In genomic region chr4:46526798-46527557, GRCm38 (mm10) we compare ENCODE assay signal across 8 mouse cellular contexts. TPM values are rescaled to one million over a fixed set of nuclear protein-coding genes. Genes with fewer than 3 reads are reported as not detected.
DNase-seq lines count a peak whose midpoint lies in the region; ATAC-seq and TF ChIP-seq lines count a peak whose summit lies in the region.

No protein-coding gene starts in this region.

- TF ChIP-seq CTCF in brain, embryonic 14.5 days (IDR thresholded peaks at IDR 0.05; ENCODE audit: borderline replicate concordance, extremely low read depth, insufficient read depth, insufficient read length) = peak; percentile 38; the same call in 1 of the 2 replicates

- H3K4me1 ChIP-seq in kidney, embryonic 14.5 days (ENCODE audit: control insufficient read depth, insufficient read depth, low read length) = no peaks in the 10 kb centered on the region
- 0 out of 2 replicates have a peak, but pooled peaks cover 4% of the 10 kb centered on the region for H3K4me1 ChIP-seq in hindbrain, embryonic 12.5 days
- peaks cover 8% of the 10 kb centered on the region for H3K4me1 ChIP-seq in midbrain, embryonic 10.5 days

- intact Hi-C loops in left cerebral cortex, postnatal 10 days (cut with DNase I) = no loop called here

- no peaks in the 10 kb centered on the region for H3K27me3 ChIP-seq in kidney, embryonic 14.5 days (ENCODE audit: control insufficient read depth, insufficient read depth, low read length)
- H3K27me3 ChIP-seq in hindbrain, embryonic 12.5 days = peaks cover 9% of the 10 kb centered on the region; the same call in 1 of the 2 replicates
- peaks cover 24% of the 10 kb centered on the region for H3K27me3 ChIP-seq in midbrain, embryonic 10.5 days (ENCODE audit: low read depth, poor library complexity, severe bottlenecking)

- no peak for TF ChIP-seq POLR2A in brain, embryonic 14.5 days (IDR thresholded peaks at IDR 0.05; ENCODE audit: borderline replicate concordance, extremely low read depth, insufficient read depth, insufficient read length, poor library complexity, severe bottlenecking)

- H3K9me3 ChIP-seq in kidney, embryonic 14.5 days (ENCODE audit: control insufficient read depth, low read length) = no peaks in the 10 kb centered on the region
- no peaks in the 10 kb centered on the region for H3K9me3 ChIP-seq in hindbrain, embryonic 12.5 days (replicated peaks)
- no peaks in the 10 kb centered on the region for H3K9me3 ChIP-seq in midbrain, embryonic 10.5 days (replicated peaks)

- H3K9ac ChIP-seq in kidney, embryonic 14.5 days (ENCODE audit: low read depth, low read length) = no peak overlapping the region
- peak overlapping the region; percentile 35; the same call in 1 of the 2 replicates for H3K9ac ChIP-seq in hindbrain, embryonic 12.5 days

- 35% methylated on average over 17 of the region's 17 CpGs for WGBS in kidney, embryonic 14.5 days
- WGBS in hindbrain, embryonic 12.5 days = 34% methylated on average over 17 of the region's 17 CpGs
- WGBS in midbrain, embryonic 10.5 days = 32% methylated on average over 17 of the region's 17 CpGs

- H3K4me3 ChIP-seq in kidney, embryonic 14.5 days (ENCODE audit: low read length) = peak overlapping the region; percentile 21
- peak overlapping the region; percentile 22 for H3K4me3 ChIP-seq in hindbrain, embryonic 12.5 days
- peak overlapping the region; percentile 45 for H3K4me3 ChIP-seq in midbrain, embryonic 10.5 days

- no peak for DNase-seq in kidney, postnatal 4 days
- DNase-seq in brain, embryonic 14.5 days (ENCODE audit: low read depth) = no peak
- no peak for DNase-seq in midbrain, embryonic 10.5 days (ENCODE audit: low spot score)
- no peak for DNase-seq in layer of hippocampus, adult 8-10 months (ENCODE audit: low spot score in 2 of 2)
- no peak for DNase-seq in left cerebral cortex, postnatal 10 days (ENCODE audit: extremely low spot score in 1 of 2, low spot score in 2 of 2)

- no peaks in the 10 kb centered on the region for H3K36me3 ChIP-seq in kidney, embryonic 14.5 days (ENCODE audit: control insufficient read depth, insufficient read depth, low read length)
- no peaks in the 10 kb centered on the region for H3K36me3 ChIP-seq in hindbrain, embryonic 12.5 days
- H3K36me3 ChIP-seq in midbrain, embryonic 10.5 days = no peaks in the 10 kb centered on the region

- peak overlapping the region; percentile 46 for H3K4me2 ChIP-seq in kidney, embryonic 14.5 days (replicated peaks; ENCODE audit: low read depth, low read length)
- H3K4me2 ChIP-seq in hindbrain, embryonic 12.5 days (replicated peaks) = peak overlapping the region; percentile 49

- peak; percentile 15; the same call in 1 of the 2 replicates for ATAC-seq in kidney, embryonic 14.5 days (ENCODE audit: low FRiP score, low TSS enrichment)
- ATAC-seq in hindbrain, embryonic 12.5 days (ENCODE audit: low FRiP score) = peak; percentile 43; the same call in 1 of the 2 replicates
- no peak for ATAC-seq in activated CD4-positive, CD25-positive, alpha-beta regulatory T cell, adult 4 months

- no peak overlapping the region for H3K27ac ChIP-seq in kidney, embryonic 14.5 days (ENCODE audit: low read depth, low read length)
- no peak overlapping the region for H3K27ac ChIP-seq in hindbrain, embryonic 12.5 days
- H3K27ac ChIP-seq in midbrain, embryonic 10.5 days (replicated peaks) = peak overlapping the region; percentile 64

RNA-seq across cellular contexts. Expression of gene Trim14, which starts 9.0 kb away (rescaled TPM):
- polyA plus RNA-seq in kidney, embryonic 14.5 days (2014; fragmentation: Nextera tagmentation; extraction: Ambion mirVana) = 1.4 and 1.8 TPM in 2 replicates
- polyA plus RNA-seq in brain, embryonic 14.5 days (2012; rRNA removed) = 0.50 and 0.82 TPM in 2 replicates
- 0.95 and 1.7 TPM in 2 replicates for polyA plus RNA-seq in hindbrain, embryonic 12.5 days (2016; fragmentation: Nextera tagmentation; extraction: Ambion mirVana)
- 0.62 and 0.63 TPM in 2 replicates for polyA plus RNA-seq in midbrain, embryonic 10.5 days (2016; fragmentation: Nextera tagmentation; extraction: Ambion mirVana)
- polyA plus RNA-seq in activated CD4-positive, CD25-positive, alpha-beta regulatory T cell, adult 4 months (2017; shearing (Covaris generic)) = 10 to 100 TPM; 26.7 to 31.2 TPM
- 1 to 10 TPM in 3 of 4 experiments, under 1 TPM in 1; 0.89 to 2.3 (median 1.8) TPM for total RNA-seq in layer of hippocampus, adult 8-10 months (2022)
- 1 to 10 TPM; 1.2 to 1.4 TPM for total RNA-seq in left cerebral cortex, postnatal 10 days (2021)

RNA-seq across cellular contexts. Expression of gene Nans, which starts 37.9 kb away (rescaled TPM):
- 64.0 and 65.8 TPM in 2 replicates for polyA plus RNA-seq in kidney, embryonic 14.5 days (2014; fragmentation: Nextera tagmentation; extraction: Ambion mirVana)
- 63.7 and 64.8 TPM in 2 replicates for polyA plus RNA-seq in brain, embryonic 14.5 days (2012; rRNA removed)
- 74.3 and 76.5 TPM in 2 replicates for polyA plus RNA-seq in hindbrain, embryonic 12.5 days (2016; fragmentation: Nextera tagmentation; extraction: Ambion mirVana)
- 77.1 and 80.6 TPM in 2 replicates for polyA plus RNA-seq in midbrain, embryonic 10.5 days (2016; fragmentation: Nextera tagmentation; extraction: Ambion mirVana)
- 10 to 100 TPM; 68.7 to 68.8 TPM for polyA plus RNA-seq in activated CD4-positive, CD25-positive, alpha-beta regulatory T cell, adult 4 months (2017; shearing (Covaris generic))
- total RNA-seq in layer of hippocampus, adult 8-10 months (2022) = 10 to 100 TPM; 15.5 to 19.7 (median 16.6) TPM
- 10 to 100 TPM; 30.7 to 35.0 TPM for total RNA-seq in left cerebral cortex, postnatal 10 days (2021)
